Mouse (Mus musculus): Measurements from ENCODE around the gene Itpr2. TPM values are rescaled to one million over a fixed set of nuclear protein-coding genes. Genes with fewer than 3 reads are reported as not detected.

Itpr2 gene
- polyA plus RNA-seq, 1 experiment: 31.9 TPM

GRCm38 (mm10) chr6:146396253-146396652, 105.8 kb downstream of the Itpr2 start:
- H3K27ac ChIP-seq (ENCODE audit: insufficient read depth, low read depth, low read length): no peak overlapping the region
- H3K4me3 ChIP-seq (ENCODE audit: insufficient read depth, low read depth, low read length): no peak overlapping the region
- H3K36me3 ChIP-seq (ENCODE audit: control insufficient read depth, insufficient read depth, low read length): no peaks in the 10 kb centered on the region
- 87% methylated on average over 5 of the region's 5 CpGs for WGBS
- no peak for TF ChIP-seq POLR2A (IDR thresholded peaks at IDR 0.05; ENCODE audit: low read depth, low read length)
- no peak for TF ChIP-seq CTCF (conservative IDR thresholded peaks at IDR 0.05; ENCODE audit: insufficient read depth, insufficient read length, low read depth, low read length)
- no peaks in the 10 kb centered on the region for H3K4me1 ChIP-seq (ENCODE audit: control insufficient read depth, insufficient read depth, low read length)
- no peaks in the 10 kb centered on the region for H3K27me3 ChIP-seq (replicated peaks; ENCODE audit: control insufficient read depth, insufficient read depth, low read length)
- DNase-seq: no peak

GRCm38 (mm10) chr6:146395616-146396015, 106.4 kb downstream of the Itpr2 start:
- no peak for DNase-seq
- 92% methylated on average over 4 of the region's 4 CpGs for WGBS
- H3K4me1 ChIP-seq (ENCODE audit: control insufficient read depth, insufficient read depth, low read length): no peaks in the 10 kb centered on the region
- no peaks in the 10 kb centered on the region for H3K36me3 ChIP-seq (ENCODE audit: control insufficient read depth, insufficient read depth, low read length)
- no peak overlapping the region for H3K4me3 ChIP-seq (ENCODE audit: insufficient read depth, low read depth, low read length)
- no peaks in the 10 kb centered on the region for H3K27me3 ChIP-seq (replicated peaks; ENCODE audit: control insufficient read depth, insufficient read depth, low read length)
- H3K27ac ChIP-seq (ENCODE audit: insufficient read depth, low read depth, low read length): no peak overlapping the region
- TF ChIP-seq POLR2A (IDR thresholded peaks at IDR 0.05; ENCODE audit: low read depth, low read length) (no peak), CTCF (conservative IDR thresholded peaks at IDR 0.05; ENCODE audit: insufficient read depth, insufficient read length, low read depth, low read length) (no peak)

DNA sequence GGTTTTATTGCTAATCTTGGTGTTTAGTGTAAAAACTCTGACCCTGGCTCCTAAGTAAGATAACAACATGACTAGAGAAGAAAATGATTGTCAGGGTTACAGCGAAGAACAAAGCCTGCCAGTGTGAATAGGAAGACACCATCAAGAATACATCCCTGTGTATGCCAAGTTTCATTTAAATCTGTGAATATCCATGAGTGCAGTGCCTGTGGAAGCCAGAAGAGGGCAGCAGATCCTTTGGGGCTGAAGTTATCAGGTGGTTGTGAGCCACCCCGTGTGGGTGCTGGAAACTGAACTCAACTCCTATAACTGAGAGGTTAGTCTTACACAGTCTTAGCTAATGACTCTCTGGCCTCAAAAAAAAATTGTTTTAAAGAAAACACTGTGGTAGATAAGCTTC, 109.8 kb downstream of the Itpr2 start:
- Histone ChIP-seq H3K4me1 (ENCODE audit: control insufficient read depth, insufficient read depth, low read length) (no peaks in the 10 kb centered on the region), H3K4me3 (ENCODE audit: insufficient read depth, low read depth, low read length) (no peak overlapping the region), H3K27me3 (replicated peaks; ENCODE audit: control insufficient read depth, insufficient read depth, low read length) (no peaks in the 10 kb centered on the region), H3K27ac (ENCODE audit: insufficient read depth, low read depth, low read length) (no peak overlapping the region), H3K36me3 (ENCODE audit: control insufficient read depth, insufficient read depth, low read length) (no peaks in the 10 kb centered on the region)
- DNase-seq: no peak
- 82% methylated on average over 2 of the region's 2 CpGs for WGBS
- TF ChIP-seq POLR2A (IDR thresholded peaks at IDR 0.05; ENCODE audit: low read depth, low read length): no peak
- peak; percentile 40 for TF ChIP-seq CTCF (conservative IDR thresholded peaks at IDR 0.05; ENCODE audit: insufficient read depth, insufficient read length, low read depth, low read length)

GRCm38 (mm10) chr6:146390159-146390558, 111.9 kb downstream of the Itpr2 start:
- Histone ChIP-seq H3K36me3 (ENCODE audit: control insufficient read depth, insufficient read depth, low read length) (no peaks in the 10 kb centered on the region), H3K4me1 (ENCODE audit: control insufficient read depth, insufficient read depth, low read length) (no peaks in the 10 kb centered on the region), H3K27ac (ENCODE audit: insufficient read depth, low read depth, low read length) (no peak overlapping the region), H3K4me3 (ENCODE audit: insufficient read depth, low read depth, low read length) (no peak overlapping the region), H3K27me3 (replicated peaks; ENCODE audit: control insufficient read depth, insufficient read depth, low read length) (no peaks in the 10 kb centered on the region)
- 94% methylated on average over 4 of the region's 4 CpGs for WGBS
- TF ChIP-seq POLR2A (IDR thresholded peaks at IDR 0.05; ENCODE audit: low read depth, low read length) (no peak), CTCF (conservative IDR thresholded peaks at IDR 0.05; ENCODE audit: insufficient read depth, insufficient read length, low read depth, low read length) (no peak)
- no peak for DNase-seq

GRCm38 (mm10) chr6:146388010-146388409, 114.0 kb downstream of the Itpr2 start:
- DNase-seq: no peak
- Histone ChIP-seq H3K36me3 (ENCODE audit: control insufficient read depth, insufficient read depth, low read length) (no peaks in the 10 kb centered on the region), H3K27me3 (replicated peaks; ENCODE audit: control insufficient read depth, insufficient read depth, low read length) (no peaks in the 10 kb centered on the region), H3K4me3 (ENCODE audit: insufficient read depth, low read depth, low read length) (no peak overlapping the region), H3K4me1 (ENCODE audit: control insufficient read depth, insufficient read depth, low read length) (no peaks in the 10 kb centered on the region), H3K27ac (ENCODE audit: insufficient read depth, low read depth, low read length) (no peak overlapping the region)
- TF ChIP-seq CTCF (conservative IDR thresholded peaks at IDR 0.05; ENCODE audit: insufficient read depth, insufficient read length, low read depth, low read length) (no peak), POLR2A (IDR thresholded peaks at IDR 0.05; ENCODE audit: low read depth, low read length) (no peak)
- WGBS: 91% methylated on average over 4 of the region's 4 CpGs

DNA sequence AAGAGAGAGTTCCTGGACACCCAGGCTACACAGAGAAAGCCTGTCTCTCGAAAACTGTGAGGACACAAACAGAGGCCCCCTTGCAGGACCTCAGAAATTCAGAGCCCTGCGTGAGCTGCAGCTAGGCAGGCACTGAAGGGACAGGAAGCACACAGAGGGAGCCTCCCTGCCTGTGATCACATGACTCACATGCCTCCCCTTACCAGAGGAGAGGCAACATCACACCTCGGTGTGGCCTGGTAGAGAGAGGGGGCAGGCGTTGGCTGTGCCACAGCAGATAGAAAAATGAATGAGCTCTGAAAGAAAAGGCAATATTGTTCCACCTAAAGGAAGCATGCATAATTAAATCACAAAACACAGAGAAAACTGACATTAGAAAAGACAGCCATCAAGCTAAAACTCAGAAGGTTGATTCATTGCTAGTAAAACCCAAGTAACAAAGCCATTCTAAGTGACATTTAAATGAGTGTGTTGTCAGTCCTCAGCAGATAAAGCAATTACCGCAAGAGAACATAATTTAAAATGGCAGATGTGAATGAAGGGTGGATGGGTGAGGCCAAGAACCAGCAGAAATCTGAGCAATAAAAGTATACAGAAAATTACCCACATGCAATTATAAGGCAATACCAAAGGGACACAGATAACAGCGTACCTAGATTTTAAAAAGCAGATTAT, 114.8 kb downstream of the Itpr2 start:
- Histone ChIP-seq H3K4me3 (ENCODE audit: insufficient read depth, low read depth, low read length) (no peak overlapping the region), H3K27me3 (replicated peaks; ENCODE audit: control insufficient read depth, insufficient read depth, low read length) (no peaks in the 10 kb centered on the region), H3K36me3 (ENCODE audit: control insufficient read depth, insufficient read depth, low read length) (no peaks in the 10 kb centered on the region; the same call in 1 of the 2 replicates), H3K27ac (ENCODE audit: insufficient read depth, low read depth, low read length) (no peak overlapping the region), H3K4me1 (ENCODE audit: control insufficient read depth, insufficient read depth, low read length) (no peaks in the 10 kb centered on the region)
- WGBS: 59% methylated on average over 6 of the region's 6 CpGs
- TF ChIP-seq POLR2A (IDR thresholded peaks at IDR 0.05; ENCODE audit: low read depth, low read length) (no peak), CTCF (conservative IDR thresholded peaks at IDR 0.05; ENCODE audit: insufficient read depth, insufficient read length, low read depth, low read length) (no peak)
- no peak for DNase-seq

DNA sequence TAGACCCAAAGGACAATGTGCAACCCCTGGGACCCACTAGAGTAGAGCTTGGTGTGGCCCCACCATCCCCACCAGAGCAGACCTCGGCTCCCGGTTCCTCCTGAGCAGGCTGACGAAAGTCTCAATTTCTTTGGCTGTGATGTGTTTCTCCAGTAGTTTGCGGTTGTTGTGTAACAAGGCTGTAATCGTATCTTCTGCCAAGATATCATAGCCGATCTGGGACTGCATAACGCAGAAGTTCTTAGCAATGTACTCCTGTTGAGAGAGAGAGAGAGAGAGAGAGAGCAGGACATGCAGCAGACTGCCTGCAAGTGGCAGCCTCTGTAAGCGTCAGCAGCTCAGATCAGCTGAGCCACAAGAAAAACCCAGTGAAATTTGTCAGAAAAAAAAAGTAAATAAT, 122.8 kb downstream of the Itpr2 start:
- Histone ChIP-seq H3K27ac (ENCODE audit: insufficient read depth, low read depth, low read length) (no peak overlapping the region), H3K27me3 (replicated peaks; ENCODE audit: control insufficient read depth, insufficient read depth, low read length) (no peaks in the 10 kb centered on the region), H3K36me3 (ENCODE audit: control insufficient read depth, insufficient read depth, low read length) (no peaks in the 10 kb centered on the region; the same call in none of the 2 replicates), H3K4me3 (ENCODE audit: insufficient read depth, low read depth, low read length) (no peak overlapping the region), H3K4me1 (ENCODE audit: control insufficient read depth, insufficient read depth, low read length) (no peaks in the 10 kb centered on the region)
- TF ChIP-seq CTCF (conservative IDR thresholded peaks at IDR 0.05; ENCODE audit: insufficient read depth, insufficient read length, low read depth, low read length) (no peak), POLR2A (IDR thresholded peaks at IDR 0.05; ENCODE audit: low read depth, low read length) (no peak)
- WGBS: 86% methylated on average over 8 of the region's 8 CpGs
- no peak for DNase-seq

All from kidney, adult 2 months (tissue).